Mouse (Mus musculus): Measurements from ENCODE around the gene Slc35g3.
A peak's percentile ranks its signal among the peaks of the same experiment; 100 is the strongest.

- TF ChIP-seq CTCF (IDR thresholded peaks at IDR 0.05; ENCODE audit: extremely low read depth, insufficient read length, insufficient replicate concordance, low read depth, low read length) (peak; percentile 55; the same call in 1 of the 2 replicates), POLR2A (IDR thresholded peaks at IDR 0.05; ENCODE audit: low read depth, low read length) (no peak)
Observed at GRCm38 (mm10) chr11:69715482-69715881, 46.3 kb downstream of the Slc35g3 start.
